Mouse (Mus musculus): Measurements from ENCODE around the gene Armt1.

The Armt1 gene

GRCm38 (mm10) chr10:4432123-4432931, at the start of gene Armt1, which contains the start of gene Rmnd1:
TSS of gene Armt1 (plus strand) at chr10:4432467.
TSS of gene Rmnd1 (minus strand) at chr10:4432388.
- DNase-seq (ENCODE audit: extremely low read depth, low read depth), result peak; percentile 81

GRCm38 (mm10) chr10:4384244-4384643, 48.0 kb upstream of the Armt1 start:
- no peak for DNase-seq (ENCODE audit: extremely low read depth, low read depth)

- DNase-seq (ENCODE audit: extremely low read depth, low read depth), result peak; percentile 68
Measured at GRCm38 (mm10) chr10:4386609-4387591, 45.4 kb upstream of the Armt1 start.

- DNase-seq (ENCODE audit: extremely low read depth, low read depth), result no peak
Measured at GRCm38 (mm10) chr10:4387701-4388383, 44.4 kb upstream of the Armt1 start, which contains the start of gene Zbtb2. TSS of gene Zbtb2 (minus strand) at chr10:4388108.

GRCm38 (mm10) chr10:4388384-4388745, 43.9 kb upstream of the Armt1 start:
- no peak for DNase-seq (ENCODE audit: extremely low read depth, low read depth)

- no peak for DNase-seq (ENCODE audit: extremely low read depth, low read depth)
Measured at GRCm38 (mm10) chr10:4389036-4389435, 43.2 kb upstream of the Armt1 start.

- DNase-seq (ENCODE audit: extremely low read depth, low read depth), result no peak
Measured at GRCm38 (mm10) chr10:4389461-4390112, 42.7 kb upstream of the Armt1 start.

- no peak for DNase-seq (ENCODE audit: extremely low read depth, low read depth)
Measured at GRCm38 (mm10) chr10:4390550-4390949, 41.7 kb upstream of the Armt1 start.

GRCm38 (mm10) chr10:4391076-4391475, 41.2 kb upstream of the Armt1 start:
- DNase-seq (ENCODE audit: extremely low read depth, low read depth), result no peak

GRCm38 (mm10) chr10:4391851-4392250, 40.4 kb upstream of the Armt1 start:
- DNase-seq (ENCODE audit: extremely low read depth, low read depth), result no peak

- no peak for DNase-seq (ENCODE audit: extremely low read depth, low read depth)
Measured at GRCm38 (mm10) chr10:4395321-4395720, 36.9 kb upstream of the Armt1 start.

GRCm38 (mm10) chr10:4398058-4398457, 34.2 kb upstream of the Armt1 start:
- no peak for DNase-seq (ENCODE audit: extremely low read depth, low read depth)

GRCm38 (mm10) chr10:4404895-4405491, 27.3 kb upstream of the Armt1 start:
- DNase-seq (ENCODE audit: extremely low read depth, low read depth), result peak; percentile 36

- DNase-seq (ENCODE audit: extremely low read depth, low read depth), result no peak
Measured at GRCm38 (mm10) chr10:4405511-4405910, 26.8 kb upstream of the Armt1 start.

- DNase-seq (ENCODE audit: extremely low read depth, low read depth), result no peak
Measured at GRCm38 (mm10) chr10:4407191-4407590, 25.1 kb upstream of the Armt1 start.

GRCm38 (mm10) chr10:4425245-4425644, 7.0 kb upstream of the Armt1 start:
- no peak for DNase-seq (ENCODE audit: extremely low read depth, low read depth)

- DNase-seq (ENCODE audit: extremely low read depth, low read depth), result peak; percentile 65
Measured at GRCm38 (mm10) chr10:4430399-4430798, 1.9 kb upstream of the Armt1 start.

- DNase-seq (ENCODE audit: extremely low read depth, low read depth), result peak; percentile 8
Measured at GRCm38 (mm10) chr10:4430826-4431225, 1.4 kb upstream of the Armt1 start.

- DNase-seq (ENCODE audit: extremely low read depth, low read depth), result peak; percentile 6
Measured at GRCm38 (mm10) chr10:4431746-4432122, 533 bp upstream of the Armt1 start.

GRCm38 (mm10) chr10:4432996-4433755, 909 bp downstream of the Armt1 start:
- DNase-seq (ENCODE audit: extremely low read depth, low read depth), result peak; percentile 28

All from MEL-GATA-1-ER (cell line).